Mouse (Mus musculus) ES-E14 (cell line): ENCODE data around the gene Fcgr1. TPM values are rescaled to one million over a fixed set of nuclear protein-coding genes. Genes with fewer than 3 reads are reported as not detected.
"Not testable (repeated sequence)": the region's sequence is repeated elsewhere in the genome, so short reads cannot be mapped to it uniquely, and the experiment has no call there.

Source experiments
- DNase-seq: peaks from one replicate; pipeline ENCODE4 v3.0.0-alpha.2; 2013; ENCODE audit warnings: low read depth, low spot score
- H3K27ac ChIP-seq: 2 replicates; pipeline ENCODE4 v1.5.1; 2012; ENCODE audit warnings: low read depth, mild to moderate bottlenecking, low read length, moderate library complexity, mixed read lengths; ENCODE audit not compliant: poor library complexity, insufficient read depth, severe bottlenecking
- H3K36me3 ChIP-seq: 2 replicates; pipeline ENCODE4 v1.6.1; 2012; ENCODE audit warnings: mild to moderate bottlenecking, low read length, moderate library complexity, mixed read lengths; ENCODE audit not compliant: control insufficient read depth, poor library complexity, insufficient read depth, severe bottlenecking
- H3K4me1 ChIP-seq, 2 experiments: fragments of 150-350 bp in 1 of 2; sonication (generic) in 1 of 2; 2 replicates each; pipeline ENCODE4 v1.6.1; 2012; ENCODE audit warnings: low read length in 2 of 2, mild to moderate bottlenecking in 1 of 2, mixed read lengths in 1 of 2; ENCODE audit not compliant: control insufficient read depth in 2 of 2, insufficient read depth in 2 of 2, poor library complexity in 1 of 2
- H3K4me3 ChIP-seq, 2 experiments: fragments of 150-350 bp in 1 of 2; sonication (generic) in 1 of 2; 2 replicates each; pipeline ENCODE4 v1.5.1; 2012; ENCODE audit warnings: low read length in 2 of 2, low read depth in 1 of 2, mild to moderate bottlenecking in 1 of 2, mixed read lengths in 1 of 2; ENCODE audit not compliant: insufficient read depth in 1 of 2, poor library complexity in 1 of 2, severe bottlenecking in 1 of 2
- H3K9ac ChIP-seq: 2 replicates; pipeline ENCODE4 v1.6.1; 2012; ENCODE audit warnings: low read depth, mild to moderate bottlenecking, low read length, mixed read lengths; ENCODE audit not compliant: poor library complexity, insufficient read depth, severe bottlenecking
- H3K9me3 ChIP-seq: fragments of 150-350 bp; sonication (generic); 2 replicates; pipeline ENCODE4 v1.6.1; 2012; ENCODE audit warnings: low read depth, mild to moderate bottlenecking, low read length; ENCODE audit not compliant: control insufficient read depth, insufficient read depth
- CHD2 ChIP-seq: IDR thresholded peaks from 2 replicates; pipeline ENCODE4 v1.6.1; 2014; ENCODE audit warnings: mild to moderate bottlenecking, low read depth, low read length, inconsistent platforms
- HCFC1 ChIP-seq: IDR thresholded peaks from 2 replicates; pipeline ENCODE4 v1.6.1; 2012; ENCODE audit warnings: low read length, inconsistent platforms, borderline replicate concordance; ENCODE audit not compliant: insufficient read depth
- MAFK ChIP-seq: IDR thresholded peaks from 2 replicates; pipeline ENCODE4 v1.6.1; 2014; ENCODE audit warnings: mild to moderate bottlenecking, low read depth, low read length, inconsistent platforms; ENCODE audit not compliant: insufficient read depth
- ZC3H11A ChIP-seq: IDR thresholded peaks from 2 replicates; pipeline ENCODE4 v1.6.1; 2012; ENCODE audit warnings: low read depth, mild to moderate bottlenecking, inconsistent platforms, low read length, borderline replicate concordance
- ZNF384 ChIP-seq: IDR thresholded peaks from 2 replicates; pipeline ENCODE4 v1.6.1; 2012; ENCODE audit warnings: low read depth, low read length, inconsistent platforms
- in situ Hi-C, 2 experiments: fragments of 600-800 bp; cut with MboI; formaldehyde crosslinking; loops; one replicate each; pipeline ENCODE4 v1.15.1; 2025; ENCODE audit warnings: low sequenced_read_pairs in 2 of 2, inconsistent platforms in 1 of 2; ENCODE audit not compliant: unreplicated experiment in 2 of 2
- total RNA-seq: library from RNA; depleted of rRNA; stranded (reverse); fragments of 300-350 nt; gene quantifications from 2 replicates; pipeline ENCODE4 v1.2.3, GENCODE M21; 2012

Gene Fcgr1
- total RNA-seq, 1 experiment, result not detected

DNA sequence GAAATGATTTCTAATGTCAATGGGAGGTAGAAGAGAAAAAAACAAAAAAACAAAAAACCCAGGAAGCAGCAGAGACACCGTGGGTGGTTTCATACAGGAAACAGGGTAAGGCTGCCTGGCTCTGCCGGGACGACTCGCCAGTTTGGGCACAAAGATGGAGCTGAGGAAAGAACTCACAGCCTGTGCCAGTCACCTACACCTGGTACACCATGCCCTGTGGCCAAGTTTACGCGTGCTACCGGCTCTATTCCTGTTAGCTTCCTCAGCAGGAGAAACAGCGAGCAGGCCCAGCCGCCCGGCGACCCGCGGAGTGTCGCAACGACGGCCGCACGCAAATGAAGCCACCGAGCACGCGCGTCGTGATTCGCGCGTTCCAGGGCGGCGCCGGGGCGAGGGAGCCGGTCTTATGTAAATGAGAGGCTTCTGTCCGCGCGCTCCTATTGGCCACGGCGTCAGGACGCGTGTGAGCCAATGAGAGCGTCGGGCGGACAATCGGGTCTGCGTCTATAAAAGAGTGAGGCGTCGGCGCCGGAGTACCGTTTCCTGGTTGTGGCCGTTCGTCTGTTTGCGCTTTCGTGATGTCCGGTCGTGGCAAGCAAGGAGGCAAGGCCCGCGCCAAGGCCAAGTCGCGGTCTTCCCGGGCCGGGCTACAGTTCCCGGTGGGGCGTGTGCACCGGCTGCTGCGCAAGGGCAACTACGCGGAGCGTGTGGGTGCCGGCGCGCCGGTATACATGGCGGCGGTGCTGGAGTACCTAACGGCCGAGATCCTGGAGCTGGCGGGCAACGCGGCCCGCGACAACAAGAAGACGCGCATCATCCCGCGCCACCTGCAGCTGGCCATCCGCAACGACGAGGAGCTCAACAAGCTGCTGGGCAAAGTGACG lies 48.5 kb downstream of the Fcgr1 start, which contains the start of gene Hist2h2aa1:
Gene Hist2h2aa1 (plus strand): TSS at position 495 of the 884 bp plus-strand sequence.
- H3K9me3 ChIP-seq, in situ Hi-C loops, H3K36me3 ChIP-seq, DNase-seq: not testable (repeated sequence)
- TF ChIP-seq ZNF384, result 0 out of 2 replicates have a peak, but pooled peaks have one; percentile 21
- Histone ChIP-seq H3K9ac (peak within 1 kb of the TSS; percentile 90), H3K27ac (peak within 1 kb of the TSS; percentile 85), H3K4me3 (peak within 1 kb of the TSS; percentile 74 to 78), H3K4me1 (peaks cover 6 to 12% of the 10 kb centered on the region in 2 experiments; a peak in 3 of 4 replicates)

DNA sequence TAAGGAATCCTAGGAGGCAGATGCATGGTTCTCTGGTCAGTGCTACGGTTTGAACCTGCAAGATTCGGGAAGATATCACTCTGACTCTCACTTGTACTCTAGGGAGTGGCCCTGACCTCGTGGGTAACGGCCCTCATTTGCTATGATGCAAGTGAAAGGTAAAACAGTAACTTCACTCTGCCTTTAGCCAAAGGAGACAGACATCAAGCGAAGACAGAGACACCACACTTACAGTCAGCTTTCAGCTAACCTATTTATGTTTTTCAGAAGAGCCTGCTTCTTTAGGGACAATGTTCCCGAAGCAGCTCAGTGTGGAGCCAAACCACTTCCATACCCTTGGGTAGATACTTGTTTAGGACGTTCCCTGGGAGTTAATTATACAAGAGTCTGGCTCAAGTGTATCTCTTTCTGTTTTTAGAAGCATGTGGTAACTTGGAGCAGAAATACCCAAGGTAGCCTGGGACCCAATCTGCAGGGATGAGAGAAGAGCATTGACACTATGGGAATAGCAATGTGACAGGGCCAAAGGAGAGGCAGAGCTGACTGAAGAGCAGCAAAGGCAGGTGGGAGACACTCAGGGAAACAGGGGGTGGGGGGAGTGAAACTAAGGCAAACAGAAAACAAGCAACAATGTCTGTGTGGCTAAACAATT lies 49.7 kb downstream of the Fcgr1 start:
- in situ Hi-C loops, result no loop called here
- peak overlapping the region; percentile 63 for H3K9ac ChIP-seq
- no peaks in the 10 kb centered on the region for H3K36me3 ChIP-seq
- TF ChIP-seq CHD2 (no peak), ZNF384 (no peak), HCFC1 (no peak), ZC3H11A (no peak), MAFK (no peak)
- DNase-seq, result no peak
- peak overlapping the region; percentile 55; the same call in 1 of the 2 replicates for H3K27ac ChIP-seq
- peak overlapping the region; percentile 74 to 78 for H3K4me3 ChIP-seq
- H3K4me1 ChIP-seq, result peaks cover 6 to 12% of the 10 kb centered on the region in 2 experiments; a peak in 3 of 4 replicates
- no peaks in the 10 kb centered on the region for H3K9me3 ChIP-seq

DNA sequence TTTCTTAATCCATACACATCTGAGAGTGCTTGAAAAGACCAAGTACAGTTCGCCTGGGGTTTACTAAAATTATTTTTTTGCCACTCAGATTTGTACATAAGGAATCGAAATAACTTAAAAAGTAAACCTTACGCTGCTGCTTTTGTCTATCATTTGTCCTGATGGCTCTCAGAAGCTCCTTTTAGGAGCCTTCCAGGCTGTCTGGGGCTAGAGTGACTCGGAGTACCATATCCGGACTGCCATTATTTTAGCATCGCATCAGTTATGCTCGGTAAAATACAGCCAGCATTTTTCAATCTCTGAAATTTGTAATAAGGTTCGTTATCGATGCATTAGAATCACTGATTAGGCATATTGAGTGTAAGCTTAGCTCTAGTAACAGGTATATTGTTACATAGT lies 53.0 kb downstream of the Fcgr1 start:
- Histone ChIP-seq H3K27ac (peak overlapping the region; percentile 48; the same call in 1 of the 2 replicates), H3K36me3 (no peaks in the 10 kb centered on the region), H3K4me1 (peaks cover 6 to 17% of the 10 kb centered on the region in 2 experiments), H3K9ac (peak overlapping the region; percentile 75; the same call in 1 of the 2 replicates), H3K4me3 (peak overlapping the region in 1 of 2 experiments; percentile 52; a peak in 3 of 4 replicates), H3K9me3 (no peaks in the 10 kb centered on the region)
- DNase-seq, result no peak
- in situ Hi-C loops, result no loop called here
- TF ChIP-seq MAFK (no peak), CHD2 (no peak), ZC3H11A (no peak), HCFC1 (no peak), ZNF384 (no peak)

DNA sequence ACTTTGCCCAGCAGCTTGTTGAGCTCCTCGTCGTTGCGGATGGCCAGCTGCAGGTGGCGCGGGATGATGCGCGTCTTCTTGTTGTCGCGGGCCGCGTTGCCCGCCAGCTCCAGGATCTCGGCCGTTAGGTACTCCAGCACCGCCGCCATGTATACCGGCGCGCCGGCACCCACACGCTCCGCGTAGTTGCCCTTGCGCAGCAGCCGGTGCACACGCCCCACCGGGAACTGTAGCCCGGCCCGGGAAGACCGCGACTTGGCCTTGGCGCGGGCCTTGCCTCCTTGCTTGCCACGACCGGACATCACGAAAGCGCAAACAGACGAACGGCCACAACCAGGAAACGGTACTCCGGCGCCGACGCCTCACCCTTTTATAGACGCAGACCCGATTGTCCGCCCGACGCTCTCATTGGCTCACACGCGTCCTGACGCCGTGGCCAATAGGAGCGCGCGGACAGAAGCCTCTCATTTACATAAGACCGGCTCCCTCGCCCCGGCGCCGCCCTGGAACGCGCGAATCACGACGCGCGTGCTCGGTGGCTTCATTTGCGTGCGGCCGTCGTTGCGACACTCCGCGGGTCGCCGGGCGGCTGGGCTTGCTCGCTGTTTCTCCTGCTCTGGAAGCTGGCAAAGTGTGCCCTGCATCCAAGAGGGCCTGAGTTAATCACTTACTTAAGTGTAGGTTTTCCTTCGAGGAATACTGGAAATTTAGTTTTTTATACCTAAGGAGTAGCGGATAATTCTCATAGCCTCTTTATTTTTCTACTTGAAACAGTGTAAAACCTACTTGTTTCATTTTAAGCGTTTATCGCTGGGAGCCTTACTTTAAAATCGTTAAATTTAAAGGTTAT lies 53.6 kb downstream of the Fcgr1 start, which contains the start of gene Hist2h2aa2:
Gene Hist2h2aa2 (minus strand): TSS at position 328 of the 850 bp plus-strand sequence.
- in situ Hi-C loops, H3K36me3 ChIP-seq, H3K9me3 ChIP-seq, DNase-seq: not testable (repeated sequence)
- Histone ChIP-seq H3K4me3 (peak within 1 kb of the TSS; percentile 67 to 73), H3K9ac (peak within 1 kb of the TSS; percentile 94), H3K4me1 (peaks cover 6 to 17% of the 10 kb centered on the region in 2 experiments), H3K27ac (peak within 1 kb of the TSS; percentile 97)

DNA sequence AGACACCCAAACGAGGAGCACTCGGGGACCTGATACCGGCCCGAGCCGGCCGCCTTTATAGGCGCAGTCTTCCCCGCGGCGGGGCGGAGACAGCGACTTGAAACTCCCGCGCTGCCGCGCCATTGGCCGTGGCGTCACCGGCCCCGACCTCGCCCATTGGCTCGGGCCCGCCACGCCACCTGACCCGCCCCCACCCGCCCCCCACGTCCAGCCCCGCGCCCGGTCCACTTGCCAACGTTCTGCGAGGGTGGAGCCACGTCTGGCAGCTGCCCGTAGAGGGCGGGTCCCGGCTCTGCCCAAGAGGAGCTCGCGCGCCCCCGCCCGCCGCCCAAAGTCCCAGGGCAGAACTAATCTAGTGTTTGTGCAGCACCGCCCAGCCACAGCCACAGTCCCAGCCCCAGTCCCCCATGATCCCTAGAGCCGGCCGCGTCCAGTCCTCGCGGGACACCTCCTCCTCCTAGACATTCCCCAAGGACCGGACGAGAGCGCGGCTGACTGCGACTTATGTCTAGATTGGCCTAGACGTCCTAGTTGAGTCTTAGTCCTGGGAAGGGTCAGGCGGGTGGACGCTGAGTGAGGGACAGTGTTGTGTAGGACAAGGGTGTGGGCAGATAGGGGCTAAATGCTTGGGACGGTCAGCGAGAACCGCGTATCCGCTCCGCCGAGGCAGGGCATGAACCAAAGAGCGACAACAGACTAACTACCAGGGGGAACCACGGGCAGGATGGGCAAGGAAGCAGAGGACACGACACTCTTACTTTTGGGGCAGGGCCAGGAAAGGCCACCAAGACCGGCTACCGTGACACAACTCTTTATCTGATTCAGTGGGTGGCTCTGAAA lies 54.6 kb downstream of the Fcgr1 start, which contains the start of gene Hist2h3c2:
Gene Hist2h3c2 (minus strand): TSS at position 174 of the 840 bp plus-strand sequence.
- peak within 1 kb of the TSS; percentile 74 to 81 for H3K4me3 ChIP-seq
- peak within 1 kb of the TSS; percentile 94 for H3K9ac ChIP-seq
- H3K4me1 ChIP-seq, result peaks cover 6 to 15% of the 10 kb centered on the region in 2 experiments
- H3K36me3 ChIP-seq, in situ Hi-C loops, H3K9me3 ChIP-seq, DNase-seq: not testable (repeated sequence)
- H3K27ac ChIP-seq, result peak within 1 kb of the TSS; percentile 97
